Mouse (Mus musculus) CH12.LX (cell line): ENCODE results near the gene Lipc. TPM values are rescaled to one million over a fixed set of nuclear protein-coding genes. Genes with fewer than 3 reads are reported as not detected.
A peak's percentile ranks its signal among the peaks of the same experiment; 100 is the strongest.

ENCODE experiments used
- DNase-seq: peaks from one replicate; pipeline ENCODE4 v3.0.0-alpha.2; 2013; ENCODE audit errors: extremely low read depth
- H3K27ac ChIP-seq: 2 replicates; pipeline ENCODE4 v1.5.1; 2012; ENCODE audit warnings: low read depth, mild to moderate bottlenecking, control low read depth, moderate library complexity; ENCODE audit not compliant: insufficient read depth
- H3K27me3 ChIP-seq: replicated peaks from 2 replicates; pipeline ENCODE3; 2012; ENCODE audit warnings: inconsistent platforms
- H3K36me3 ChIP-seq, 2 experiments: replicated peaks in 1 of 2; 2 replicates each; pipeline versions ENCODE3 to v1.6.1; 2012; ENCODE audit warnings: inconsistent platforms in 1 of 2, low read length in 1 of 2, mild to moderate bottlenecking in 1 of 2, mixed read lengths in 1 of 2, moderate library complexity in 1 of 2; ENCODE audit not compliant: control insufficient read depth in 1 of 2, insufficient read depth in 1 of 2
- H3K4me1 ChIP-seq, 2 experiments: 2 replicates each; pipeline ENCODE4 v1.6.1; 2012; ENCODE audit warnings: inconsistent platforms in 1 of 2, moderate library complexity in 1 of 2; ENCODE audit not compliant: insufficient read depth in 2 of 2, control insufficient read depth in 1 of 2
- H3K4me2 ChIP-seq: 2 replicates; pipeline ENCODE4 v1.6.1; 2012; ENCODE audit warnings: low read depth, mild to moderate bottlenecking, control low read depth; ENCODE audit not compliant: poor library complexity, insufficient read depth, severe bottlenecking
- H3K4me3 ChIP-seq, 3 experiments: fragments of 150-350 bp in 1 of 3; sonication (generic) in 1 of 3; replicated peaks in 1 of 3; 2 replicates each; pipeline versions ENCODE3 to v1.5.1; 2011 to 2012; ENCODE audit warnings: low read depth in 2 of 3, low read length in 2 of 3, mild to moderate bottlenecking in 2 of 3, moderate library complexity in 2 of 3, control low read depth in 1 of 3, improper control_type of control experiment in 1 of 3, inconsistent platforms in 1 of 3, mixed read lengths in 1 of 3; ENCODE audit not compliant: poor library complexity in 1 of 3
- H3K79me2 ChIP-seq: replicated peaks from 2 replicates; pipeline ENCODE4 v1.6.1; 2012; ENCODE audit warnings: mild to moderate bottlenecking, moderate library complexity; ENCODE audit not compliant: control insufficient read depth, poor library complexity, insufficient read depth, severe bottlenecking; ENCODE audit errors: extremely low read depth
- H3K9ac ChIP-seq: 2 replicates; pipeline ENCODE4 v1.6.1; 2012; ENCODE audit warnings: low read depth, mild to moderate bottlenecking, control low read depth, moderate library complexity; ENCODE audit not compliant: insufficient read depth
- H3K9me3 ChIP-seq: replicated peaks from 2 replicates; pipeline ENCODE3; 2012; ENCODE audit warnings: low read length, inconsistent platforms, mixed read lengths
- CHD2 ChIP-seq: IDR thresholded peaks from 2 replicates; pipeline ENCODE4 v1.6.1; 2011; ENCODE audit warnings: low read length, improper control_type of control experiment
- CTCF ChIP-seq, 2 experiments: IDR thresholded peaks in 1 of 2; conservative IDR thresholded peaks in 1 of 2; 2 replicates each; pipeline ENCODE4 v1.5.1; 2011 to 2012; ENCODE audit warnings: low read depth in 2 of 2, low read length in 2 of 2, improper control_type of control experiment in 1 of 2, inconsistent platforms in 1 of 2, mild to moderate bottlenecking in 1 of 2, moderate library complexity in 1 of 2
- E2F4 ChIP-seq: IDR thresholded peaks from 2 replicates; pipeline ENCODE4 v1.6.1; 2011; ENCODE audit warnings: low read depth, low read length, improper control_type of control experiment; ENCODE audit not compliant: insufficient replicate concordance
- ELF1 ChIP-seq: IDR thresholded peaks from 2 replicates; pipeline ENCODE4 v1.6.1; 2014; ENCODE audit warnings: low read depth, mild to moderate bottlenecking, inconsistent platforms, low read length, improper control_type of control experiment
- GABPA ChIP-seq: IDR thresholded peaks from 2 replicates; pipeline ENCODE4 v1.6.1; 2012; ENCODE audit warnings: low read depth, low read length, improper control_type of control experiment, inconsistent platforms; ENCODE audit not compliant: insufficient replicate concordance
- IRF4 ChIP-seq: IDR thresholded peaks from 2 replicates; pipeline ENCODE4 v1.6.1; 2014; ENCODE audit warnings: low read depth, mild to moderate bottlenecking, inconsistent platforms, low read length, improper control_type of control experiment
- JUN ChIP-seq: IDR thresholded peaks from 2 replicates; pipeline ENCODE4 v1.6.1; 2011; ENCODE audit warnings: low read depth, mild to moderate bottlenecking, low read length, improper control_type of control experiment, moderate library complexity; ENCODE audit not compliant: insufficient read depth
- KAT2A ChIP-seq: IDR thresholded peaks from 2 replicates; pipeline ENCODE4 v1.6.1; 2012; ENCODE audit warnings: low read length, improper control_type of control experiment, inconsistent platforms; ENCODE audit not compliant: insufficient replicate concordance
- MAX ChIP-seq: IDR thresholded peaks from 2 replicates; pipeline ENCODE4 v1.6.1; 2011; ENCODE audit warnings: low read length, improper control_type of control experiment
- MEF2A ChIP-seq: IDR thresholded peaks from 2 replicates; pipeline ENCODE4 v1.6.1; 2014; ENCODE audit warnings: low read depth, mild to moderate bottlenecking, inconsistent platforms, low read length, improper control_type of control experiment, borderline replicate concordance
- MXI1 ChIP-seq: IDR thresholded peaks from 2 replicates; pipeline ENCODE4 v1.6.1; 2011; ENCODE audit warnings: mild to moderate bottlenecking, low read depth, low read length, improper control_type of control experiment
- MYC ChIP-seq: IDR thresholded peaks from 2 replicates; pipeline ENCODE4 v1.6.1; 2011; ENCODE audit warnings: low read depth, mild to moderate bottlenecking, improper control_type of control experiment, low read length
- NELFE ChIP-seq: IDR thresholded peaks from 2 replicates; pipeline ENCODE4 v1.6.1; 2011; ENCODE audit warnings: low read depth, low read length, improper control_type of control experiment
- NRF1 ChIP-seq: IDR thresholded peaks from 2 replicates; pipeline ENCODE4 v1.6.1; 2014; ENCODE audit warnings: low read depth, mild to moderate bottlenecking, inconsistent platforms, low read length, improper control_type of control experiment, moderate library complexity
- PAX5 ChIP-seq: IDR thresholded peaks from 2 replicates; pipeline ENCODE4 v1.6.1; 2012; ENCODE audit warnings: low read length, inconsistent platforms, mixed read lengths
- POLR2AphosphoS2 ChIP-seq: IDR thresholded peaks from 2 replicates; pipeline ENCODE4 v1.6.1; 2011; ENCODE audit warnings: low read depth, low read length, improper control_type of control experiment
- RAD21 ChIP-seq: IDR thresholded peaks from 2 replicates; pipeline ENCODE4 v1.6.1; 2011; ENCODE audit warnings: low read depth, mild to moderate bottlenecking, low read length, improper control_type of control experiment, moderate library complexity
- RCOR1 ChIP-seq: conservative IDR thresholded peaks from 2 replicates; pipeline ENCODE4 v1.6.1; 2012; ENCODE audit warnings: low read depth, mild to moderate bottlenecking, inconsistent platforms, low read length, improper control_type of control experiment
- SIN3A ChIP-seq: IDR thresholded peaks from 2 replicates; pipeline ENCODE4 v1.6.1; 2012; ENCODE audit warnings: low read length, improper control_type of control experiment, inconsistent platforms
- UBTF ChIP-seq: IDR thresholded peaks from 2 replicates; pipeline ENCODE4 v1.6.1; 2012; ENCODE audit warnings: low read depth, mild to moderate bottlenecking, inconsistent platforms, low read length, improper control_type of control experiment, moderate library complexity
- ZC3H11A ChIP-seq: IDR thresholded peaks from 2 replicates; pipeline ENCODE4 v1.6.1; 2012; ENCODE audit warnings: low read depth, mild to moderate bottlenecking, inconsistent platforms, low read length, improper control_type of control experiment
- ZMIZ1 ChIP-seq: IDR thresholded peaks from 2 replicates; pipeline ENCODE4 v1.6.1; 2012; ENCODE audit warnings: low read depth, mild to moderate bottlenecking, inconsistent platforms, low read length, improper control_type of control experiment
- ZNF384 ChIP-seq: IDR thresholded peaks from 2 replicates; pipeline ENCODE4 v1.6.1; 2012; ENCODE audit warnings: low read depth, low read length, improper control_type of control experiment, inconsistent platforms
- dilution Hi-C: fragments of 300-500 bp; cut with MboI; formaldehyde crosslinking; loops from 2 replicates; pipeline ENCODE4 v1.14.3; 2020; ENCODE audit warnings: low sequenced_read_pairs; ENCODE audit not compliant: extremely low pct_unique_long_range_greater_than_20kb, extremely low pct_ligation_motif_present
- in situ Hi-C: fragments of 300-500 bp; cut with MboI; formaldehyde crosslinking; loops from 3 replicates; pipeline ENCODE4 v1.14.3; 2019; ENCODE audit warnings: low sequenced_read_pairs, low pct_ligation_motif_present, low pct_unique_long_range_greater_than_20kb, mixed read lengths
- polyA plus RNA-seq: library from polyadenylated mRNA; unstranded; fragments of >175 nt; gene quantifications from 2 replicates; pipeline ENCODE4 v1.2.1, GENCODE M21; 2012; ENCODE audit warnings: low read depth; ENCODE audit not compliant: insufficient read length
- total RNA-seq, 2 experiments: library from RNA; depleted of rRNA; stranded (reverse); fragments of 300-350 nt in 1 of 2; fragments of >200 nt in 1 of 2; gene quantifications; 2 replicates each; pipeline ENCODE4 v1.2.3; 2012 to 2014

Gene Lipc
- total and polyA plus RNA-seq, 3 experiments, result 5.2 to 24.5 (median 8.6) TPM

GRCm38 (mm10) chr9:70973286-70973685 lies 21.3 kb upstream of the Lipc start:
- Histone ChIP-seq H3K79me2 (no peaks in the 10 kb centered on the region), H3K4me1 (no peaks in the 10 kb centered on the region), H3K27me3 (no peaks in the 10 kb centered on the region), H3K27ac (no peak overlapping the region), H3K4me3 (no peak overlapping the region), H3K4me2 (no peak overlapping the region), H3K9ac (no peak overlapping the region), H3K9me3 (no peaks in the 10 kb centered on the region), H3K36me3 (no peaks in the 10 kb centered on the region)
- no peak for DNase-seq
- dilution Hi-C loops (no loop called here), in situ Hi-C loops (no loop called here)
- TF ChIP-seq NRF1, result no peak

- H3K4me2 ChIP-seq, result no peak overlapping the region
- in situ Hi-C loops, result loop anchor here (5.0 kb wide), 1 partner anchor 103 kb away; no protein-coding TSS in a partner anchor
- peaks cover 0 to 4% of the 10 kb centered on the region in 2 experiments; a peak in 2 of 4 replicates for H3K4me1 ChIP-seq
- no peaks in the 10 kb centered on the region for H3K79me2 ChIP-seq
- H3K36me3 ChIP-seq, result no peaks in the 10 kb centered on the region
- H3K4me3 ChIP-seq, result no peak overlapping the region
- H3K9ac ChIP-seq, result no peak overlapping the region
- H3K9me3 ChIP-seq, result no peaks in the 10 kb centered on the region
- TF ChIP-seq NELFE (no peak), MYC (no peak), UBTF (no peak)
- TF ChIP-seq, all 38 proteins: peak for 0
- no peak for DNase-seq
- no peak overlapping the region for H3K27ac ChIP-seq
- dilution Hi-C loops, result no loop called here
- H3K27me3 ChIP-seq, result no peaks in the 10 kb centered on the region
Measured at GRCm38 (mm10) chr9:70969244-70969643, 17.2 kb upstream of the Lipc start.

- Histone ChIP-seq H3K36me3 (no peaks in the 10 kb centered on the region), H3K9me3 (no peaks in the 10 kb centered on the region), H3K79me2 (no peaks in the 10 kb centered on the region), H3K27me3 (no peaks in the 10 kb centered on the region), H3K9ac (no peak overlapping the region), H3K4me3 (no peak overlapping the region), H3K4me2 (peak overlapping the region; percentile 34; the same call in 1 of the 2 replicates), H3K27ac (no peak overlapping the region), H3K4me1 (peaks cover 0 to 4% of the 10 kb centered on the region in 2 experiments; a peak in 2 of 4 replicates)
- in situ Hi-C loops, result loop anchor here (5.0 kb wide), 1 partner anchor 106 kb away; no protein-coding TSS in a partner anchor
- no peak for DNase-seq
- dilution Hi-C loops, result no loop called here
- TF ChIP-seq NELFE (no peak), SIN3A (0 out of 2 replicates have a peak, but pooled peaks have one; percentile 6), IRF4 (no peak), NRF1 (no peak), CTCF (conservative IDR thresholded peaks at IDR 0.05 in 1 of 2, IDR thresholded peaks at IDR 0.05 in 1 of 2; ENCODE audit: low read depth in 2 of 2, low read length in 2 of 2) (peak in 1 of 2 experiments; percentile 51; a peak in 2 of 4 replicates), PAX5 (no peak), ZMIZ1 (no peak), GABPA (no peak), ZNF384 (no peak), POLR2AphosphoS2 (no peak), CHD2 (no peak), ELF1 (no peak), RAD21 (peak; percentile 41), MAX (no peak), ZC3H11A (no peak), RCOR1 (no peak), MEF2A (no peak), MXI1 (no peak), JUN (no peak), E2F4 (no peak), KAT2A (no peak)
Measured at GRCm38 (mm10) chr9:70965999-70966994, 14.3 kb upstream of the Lipc start.
